Mouse (Mus musculus) lung, postnatal 0 days (tissue): ENCODE measurements at regions not wholly inside any gene's neighbourhood (a gene's known extent, or its start where the extent isn't known, plus 50 kb on each side); places are given as distances from the start of the nearest gene placed in this dataset.
A peak's percentile ranks its signal among the peaks of the same experiment; 100 is the strongest.

Experiments used
- ATAC-seq: fragments of 200-750 bp; cut with Nextera tagmentation; 2 replicates; pipeline ENCODE4 v1.8.0; 2017; ENCODE audit warnings: moderate library complexity
- DNase-seq: peaks from one replicate; pipeline ENCODE4 v3.0.0-alpha.2; 2016; ENCODE audit warnings: low spot score
- H3K27ac ChIP-seq: fragments of 300-500 bp; sonication (generic); 2 replicates; pipeline ENCODE4 v1.5.1; 2014; ENCODE audit warnings: antibody characterized with exemption, mild to moderate bottlenecking, low read length, mixed read lengths
- H3K27me3 ChIP-seq: fragments of 300-500 bp; sonication (generic); replicated peaks from 2 replicates; pipeline ENCODE4 v1.6.1; 2014; ENCODE audit warnings: low read length, mixed read lengths; ENCODE audit not compliant: insufficient read depth
- H3K36me3 ChIP-seq: fragments of 300-500 bp; sonication (generic); 2 replicates; pipeline ENCODE4 v1.6.1; 2014; ENCODE audit warnings: low read length, mixed read lengths; ENCODE audit not compliant: insufficient read depth
- H3K4me1 ChIP-seq: fragments of 300-500 bp; sonication (generic); 2 replicates; pipeline ENCODE4 v1.6.1; 2014; ENCODE audit warnings: antibody characterized with exemption, low read depth, low read length, mixed read lengths; ENCODE audit not compliant: insufficient read depth
- H3K4me2 ChIP-seq: fragments of 300-500 bp; sonication (generic); replicated peaks from 2 replicates; pipeline ENCODE4 v1.6.1; 2014; ENCODE audit warnings: low read depth, mild to moderate bottlenecking, low read length, moderate library complexity, mixed read lengths
- H3K4me3 ChIP-seq: fragments of 300-500 bp; sonication (generic); 2 replicates; pipeline ENCODE4 v1.5.1; 2014; ENCODE audit warnings: low read depth, low read length
- H3K9ac ChIP-seq: fragments of 300-500 bp; sonication (generic); replicated peaks from 2 replicates; pipeline ENCODE4 v1.6.1; 2014; ENCODE audit warnings: low read depth, mild to moderate bottlenecking
- H3K9me3 ChIP-seq: fragments of 300-500 bp; sonication (generic); 2 replicates; pipeline ENCODE4 v1.6.1; 2016; ENCODE audit warnings: low read length, mixed read lengths
- CTCF ChIP-seq: IDR thresholded peaks from 2 replicates; pipeline ENCODE4 v1.5.1; 2016; ENCODE audit warnings: antibody characterized with exemption, mild to moderate bottlenecking
- EP300 ChIP-seq: IDR thresholded peaks from 2 replicates; pipeline ENCODE4 v1.6.1; 2016; ENCODE audit warnings: antibody characterized with exemption, mild to moderate bottlenecking, control low read depth
- WGBS: fragments of 180-500 bp; shearing (Covaris S2); extraction: QIAGEN DNeasy Blood & Tissue Kit; methylation state at CpG from one replicate; pipeline ENCODE4 v1.1.7; 2014; 5-methylcytosine and 5-hydroxymethylcytosine counted together

- whole genome bisulfite sequencing: 33% methylated on average over 3 of the region's 3 CpGs
- Histone ChIP-seq H3K27me3 (no peaks in the 10 kb centered on the region), H3K27ac (no peak overlapping the region), H3K9me3 (no peaks in the 10 kb centered on the region; the same call in 1 of the 2 replicates), H3K9ac (no peak overlapping the region), H3K4me3 (no peak overlapping the region), H3K4me1 (no peaks in the 10 kb centered on the region), H3K36me3 (no peaks in the 10 kb centered on the region), H3K4me2 (no peak overlapping the region)
- DNase-seq: no peak
- no peak for TF ChIP-seq CTCF
- no peak for TF ChIP-seq EP300
- no peak for ATAC-seq
Measured at GRCm38 (mm10) chr13:72826613-72827012, 198.0 kb downstream of the Irx2 start.

- WGBS: 29% methylated on average over 3 of the region's 3 CpGs
- no peaks in the 10 kb centered on the region for H3K27me3 ChIP-seq
- TF ChIP-seq CTCF (no peak), EP300 (0 out of 2 replicates have a peak, but pooled peaks have one; percentile 16)
- H3K27ac ChIP-seq: no peak overlapping the region
- DNase-seq (peak; percentile 66), ATAC-seq (peak; percentile 91)
- H3K36me3 ChIP-seq: no peaks in the 10 kb centered on the region
- no peak overlapping the region for H3K4me3 ChIP-seq
- no peaks in the 10 kb centered on the region; the same call in 1 of the 2 replicates for H3K9me3 ChIP-seq
- H3K4me2 ChIP-seq: no peak overlapping the region
- no peaks in the 10 kb centered on the region for H3K4me1 ChIP-seq
- H3K9ac ChIP-seq: no peak overlapping the region
Measured at GRCm38 (mm10) chr13:72829331-72829730, 200.7 kb downstream of the Irx2 start.

- ATAC-seq (no peak), DNase-seq (no peak)
- TF ChIP-seq CTCF (no peak), EP300 (no peak)
- Histone ChIP-seq H3K27ac (no peak overlapping the region), H3K9me3 (no peaks in the 10 kb centered on the region; the same call in 1 of the 2 replicates), H3K4me3 (no peak overlapping the region), H3K9ac (no peak overlapping the region), H3K4me1 (no peaks in the 10 kb centered on the region), H3K27me3 (no peaks in the 10 kb centered on the region), H3K36me3 (no peaks in the 10 kb centered on the region), H3K4me2 (no peak overlapping the region)
- WGBS: 36% methylated on average over 2 of the region's 2 CpGs
Measured at GRCm38 (mm10) chr13:72833326-72833725, 204.7 kb downstream of the Irx2 start.

GRCm38 (mm10) chr13:72837016-72837415 is 208.4 kb downstream of the Irx2 start:
- DNase-seq (no peak), ATAC-seq (no peak)
- Histone ChIP-seq H3K36me3 (no peaks in the 10 kb centered on the region), H3K4me3 (no peak overlapping the region), H3K4me2 (no peak overlapping the region), H3K9me3 (no peaks in the 10 kb centered on the region), H3K4me1 (no peaks in the 10 kb centered on the region), H3K27ac (no peak overlapping the region), H3K9ac (no peak overlapping the region), H3K27me3 (no peaks in the 10 kb centered on the region)
- TF ChIP-seq EP300: no peak
- TF ChIP-seq CTCF: no peak
- 71% methylated on average over 9 of the region's 9 CpGs for WGBS

- Histone ChIP-seq H3K4me1 (no peaks in the 10 kb centered on the region), H3K9me3 (no peaks in the 10 kb centered on the region), H3K27me3 (no peaks in the 10 kb centered on the region), H3K4me2 (no peak overlapping the region), H3K4me3 (no peak overlapping the region), H3K36me3 (no peaks in the 10 kb centered on the region), H3K9ac (no peak overlapping the region), H3K27ac (no peak overlapping the region)
- peak; percentile 19 for DNase-seq
- 51% methylated on average over 4 of the region's 4 CpGs for WGBS
- no peak for ATAC-seq
- TF ChIP-seq EP300: no peak
- TF ChIP-seq CTCF: peak; percentile 53
Measured at GRCm38 (mm10) chr13:72848097-72848496, 219.5 kb downstream of the Irx2 start.

- Histone ChIP-seq H3K4me2 (no peak overlapping the region), H3K4me3 (no peak overlapping the region), H3K27ac (no peak overlapping the region), H3K27me3 (no peaks in the 10 kb centered on the region), H3K9ac (no peak overlapping the region), H3K9me3 (no peaks in the 10 kb centered on the region), H3K36me3 (no peaks in the 10 kb centered on the region), H3K4me1 (no peaks in the 10 kb centered on the region)
- DNase-seq (no peak), ATAC-seq (no peak)
- 81% methylated on average over 11 of the region's 11 CpGs for WGBS
- TF ChIP-seq CTCF: no peak
- no peak for TF ChIP-seq EP300
Measured at GRCm38 (mm10) chr13:72849841-72850240, 221.2 kb downstream of the Irx2 start.

- H3K4me2 ChIP-seq: no peak overlapping the region
- no peak for TF ChIP-seq CTCF
- no peak for TF ChIP-seq EP300
- no peaks in the 10 kb centered on the region for H3K4me1 ChIP-seq
- H3K27me3 ChIP-seq: no peaks in the 10 kb centered on the region
- no peak overlapping the region for H3K4me3 ChIP-seq
- no peaks in the 10 kb centered on the region for H3K36me3 ChIP-seq
- no peak for ATAC-seq
- H3K9me3 ChIP-seq: no peaks in the 10 kb centered on the region
- whole genome bisulfite sequencing: 79% methylated on average over 4 of the region's 4 CpGs
- H3K9ac ChIP-seq: no peak overlapping the region
- DNase-seq: no peak
- no peak overlapping the region for H3K27ac ChIP-seq
Measured at GRCm38 (mm10) chr13:72852896-72853295, 224.3 kb downstream of the Irx2 start.
